Mouse (Mus musculus): ENCODE results near the gene 1110008P14Rik.

DNA sequence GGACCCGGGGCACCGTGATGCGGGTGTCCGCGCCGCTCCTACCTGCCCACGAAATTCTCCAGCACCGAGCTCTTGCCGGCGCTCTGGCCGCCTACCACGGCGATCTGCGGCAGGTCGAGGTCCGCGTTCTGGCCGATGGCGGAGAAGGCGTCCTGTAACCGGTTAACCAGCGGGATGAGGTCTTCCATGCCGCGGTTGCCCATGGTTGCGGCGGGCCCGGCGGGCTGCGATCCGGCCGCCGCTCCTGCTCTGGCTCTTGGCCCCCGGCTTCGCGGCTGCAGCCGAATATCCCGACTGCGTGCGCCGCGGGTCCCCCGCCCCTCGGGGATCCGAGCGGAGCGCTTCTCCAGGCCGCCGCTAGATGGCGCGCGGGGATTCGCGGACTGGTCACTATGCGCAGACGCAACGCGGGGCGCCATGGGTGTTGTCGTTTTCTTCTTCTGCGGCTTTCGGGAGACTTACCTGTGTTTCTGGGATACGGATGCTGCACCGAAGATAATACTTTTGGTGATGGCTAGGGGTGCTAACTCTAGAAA, 28.7 kb downstream of the 1110008P14Rik start, which contains the start of gene Dnm1:
- TF ChIP-seq CTCF (IDR thresholded peaks at IDR 0.05; ENCODE audit: control insufficient read depth, insufficient read depth, low read length) (peak; percentile 89), POLR2A (IDR thresholded peaks at IDR 0.05; ENCODE audit: borderline replicate concordance, control insufficient read depth, low read depth, low read length) (no peak)
